Comparison of ENCODE assay signal across 9 mouse cellular contexts in genomic region chr12:47162624-47163151, GRCm38 (mm10).
A peak's percentile ranks its signal among the peaks of the same experiment; 100 is the strongest.
DNase-seq lines count a peak whose midpoint lies in the region; ATAC-seq and TF ChIP-seq lines count a peak whose summit lies in the region.
"Had no signal": no experiment of that assay in that cellular context is flagged by ENCODE, and none has a peak within 500 bp of the region (broad histone marks: within the 10 kb centered on the region; RNA-seq: fewer than 3 reads in every experiment).

No protein-coding gene starts in this region.

- H3K4me2 ChIP-seq in heart, embryonic 12.5 days, result peak overlapping the region; percentile 54
- H3K4me2 ChIP-seq in limb, embryonic 12.5 days, result 0 out of 2 replicates have a peak overlapping the region, but pooled peaks have one; percentile 15

- no peak for TF ChIP-seq EP300 in heart, adult 2 months (IDR thresholded peaks at IDR 0.05; ENCODE audit: insufficient read depth, low read depth, low read length)

- no peak for ATAC-seq in heart, embryonic 12.5 days (ENCODE audit: insufficient number of reproducible peaks, low FRiP score)
- ATAC-seq in limb, embryonic 12.5 days (ENCODE audit: insufficient number of reproducible peaks, insufficient read depth, low FRiP score, low TSS enrichment, low read depth), result no peak
- ATAC-seq in erythroid progenitor cell, adult 5-6 weeks (replicated peaks; ENCODE audit: low FRiP score, poor library complexity, severe bottlenecking), result no peak

- H3K36me3 ChIP-seq in heart, embryonic 12.5 days, result no peaks in the 10 kb centered on the region
- H3K36me3 ChIP-seq in heart, adult 2 months (ENCODE audit: control insufficient read depth, insufficient read depth, low read length), result no peaks in the 10 kb centered on the region
- no peaks in the 10 kb centered on the region for H3K36me3 ChIP-seq in limb, embryonic 12.5 days

- no peaks in the 10 kb centered on the region for H3K9me3 ChIP-seq in heart, embryonic 12.5 days (replicated peaks)
- H3K9me3 ChIP-seq in limb, embryonic 12.5 days, result no peaks in the 10 kb centered on the region

- H3K4me3 ChIP-seq in heart, embryonic 12.5 days, result no peak overlapping the region
- H3K4me3 ChIP-seq in heart, adult 2 months, result no peak overlapping the region
- H3K4me3 ChIP-seq in limb, embryonic 12.5 days (replicated peaks), result no peak overlapping the region
- H3K4me3 ChIP-seq in lung, adult 2 months (replicated peaks; ENCODE audit: extremely low read depth, low read depth, low read length), result no peak overlapping the region

- H3K79me2 ChIP-seq in heart, adult 2 months (replicated peaks; ENCODE audit: control insufficient read depth, insufficient read depth, low read length), result no peaks in the 10 kb centered on the region

- intact Hi-C loops in heart, adult 2 months (cut with DNase I), result no loop called here

- 16% methylated on average over 6 of the region's 6 CpGs for WGBS in heart, embryonic 12.5 days
- 20% methylated on average over 6 of the region's 6 CpGs for WGBS in heart, adult 2 months
- WGBS in limb, embryonic 12.5 days, result 6% methylated on average over 6 of the region's 6 CpGs
- WGBS in lung, adult 2 months, result 22% methylated on average over 6 of the region's 6 CpGs

- no peak for TF ChIP-seq POLR2A in heart, adult 2 months (IDR thresholded peaks at IDR 0.05; ENCODE audit: insufficient read depth, low read depth, low read length)
- no peak for TF ChIP-seq POLR2A in lung, adult 2 months (IDR thresholded peaks at IDR 0.05; ENCODE audit: borderline replicate concordance, extremely low read depth, low read depth, low read length)

- H3K27me3 ChIP-seq in heart, embryonic 12.5 days (replicated peaks), result no peaks in the 10 kb centered on the region
- H3K27me3 ChIP-seq in heart, adult 2 months (ENCODE audit: control insufficient read depth, insufficient read depth, low read length), result no peaks in the 10 kb centered on the region
- H3K27me3 ChIP-seq in limb, embryonic 12.5 days, result no peaks in the 10 kb centered on the region

- H3K9ac ChIP-seq in heart, embryonic 12.5 days, result no peak overlapping the region
- H3K9ac ChIP-seq in heart, adult 2 months (ENCODE audit: low read depth, low read length), result no peak overlapping the region
- no peak overlapping the region for H3K9ac ChIP-seq in limb, embryonic 12.5 days (replicated peaks)
- H3K9ac ChIP-seq: liver, embryonic 14.5 days had no signal

- no peak overlapping the region for H3K27ac ChIP-seq in heart, embryonic 12.5 days (ENCODE audit: poor library complexity, severe bottlenecking)
- H3K27ac ChIP-seq in heart, adult 2 months, result no peak overlapping the region
- H3K27ac ChIP-seq in limb, embryonic 12.5 days, result no peak overlapping the region
- H3K27ac ChIP-seq: liver, embryonic 14.5 days had no signal

- no peak for TF ChIP-seq CTCF in heart, adult 2 months (IDR thresholded peaks at IDR 0.05)
- no peak for TF ChIP-seq CTCF in lung, adult 2 months (IDR thresholded peaks at IDR 0.05; ENCODE audit: insufficient read depth, low read length)

- no peaks in the 10 kb centered on the region for H3K4me1 ChIP-seq in heart, embryonic 12.5 days (replicated peaks)
- H3K4me1 ChIP-seq in heart, adult 2 months (ENCODE audit: control insufficient read depth, insufficient read depth, low read length), result no peaks in the 10 kb centered on the region
- peaks cover 9% of the 10 kb centered on the region for H3K4me1 ChIP-seq in limb, embryonic 12.5 days (replicated peaks)
- no peaks in the 10 kb centered on the region for H3K4me1 ChIP-seq in lung, adult 2 months (ENCODE audit: control insufficient read depth, insufficient read depth, low read length)

- DNase-seq in heart, adult 2 months, result no peak
- peak; percentile 62 for DNase-seq in cerebellum, adult 8-10 months
- DNase-seq in frontal cortex, postnatal 10 days (ENCODE audit: low spot score in 2 of 2), result peak; percentile 3 to 6
- no peak for DNase-seq in c-Kit-positive CD71-positive TER-119-positive erythroid progenitor cells, embryonic 14.5 days (ENCODE audit: low spot score)
- DNase-seq in lung, adult 2 months, result no peak

Comparison
In these comparisons a context has a peak if more than half of its experiments do, and no peak if none do; other contexts are left out.
1. DNase-seq: peak in cerebellum, adult 8-10 months (single experiment) and frontal cortex, postnatal 10 days (2 of 2); none in heart, adult 2 months (0 of 2), c-Kit-positive CD71-positive TER-119-positive erythroid progenitor cells, embryonic 14.5 days (single experiment) and lung, adult 2 months (single experiment).